Mouse (Mus musculus): ENCODE measurements around the gene Hist1h2ab.

Hist1h2ab gene

GRCm38 (mm10) chr13:23778339-23778738 is 27.4 kb downstream of the Hist1h2ab start:
- H3K27me3 ChIP-seq (ENCODE audit: insufficient read depth, low read length) = no peaks in the 10 kb centered on the region
- H3K4me3 ChIP-seq (replicated peaks; ENCODE audit: low read length) = no peak overlapping the region
- no peak for TF ChIP-seq CTCF (conservative IDR thresholded peaks at IDR 0.05; ENCODE audit: low read length)
- no peak for TF ChIP-seq POU5F1 (IDR thresholded peaks at IDR 0.05; ENCODE audit: borderline replicate concordance, low read length)
- no peak for TF ChIP-seq NANOG (IDR thresholded peaks at IDR 0.05; ENCODE audit: borderline replicate concordance, low read length)
- H3K36me3 ChIP-seq (ENCODE audit: insufficient read depth, low read length) = no peaks in the 10 kb centered on the region
- peaks cover 25% of the 10 kb centered on the region for H3K4me1 ChIP-seq (replicated peaks; ENCODE audit: low read depth, low read length)
- H3K9me3 ChIP-seq (ENCODE audit: low read length) = 0 out of 2 replicates have a peak, but pooled peaks cover 3% of the 10 kb centered on the region

- H3K4me1 ChIP-seq (replicated peaks; ENCODE audit: low read depth, low read length) = peaks cover 21% of the 10 kb centered on the region
- no peaks in the 10 kb centered on the region for H3K27me3 ChIP-seq (ENCODE audit: insufficient read depth, low read length)
- H3K4me3 ChIP-seq (replicated peaks; ENCODE audit: low read length) = no peak overlapping the region
- H3K36me3 ChIP-seq (ENCODE audit: insufficient read depth, low read length) = no peaks in the 10 kb centered on the region
- H3K9me3 ChIP-seq (ENCODE audit: low read length) = 0 out of 2 replicates have a peak, but pooled peaks cover 3% of the 10 kb centered on the region
- TF ChIP-seq NANOG (IDR thresholded peaks at IDR 0.05; ENCODE audit: borderline replicate concordance, low read length) = no peak
- no peak for TF ChIP-seq CTCF (conservative IDR thresholded peaks at IDR 0.05; ENCODE audit: low read length)
- TF ChIP-seq POU5F1 (IDR thresholded peaks at IDR 0.05; ENCODE audit: borderline replicate concordance, low read length) = no peak
Observed at GRCm38 (mm10) chr13:23779025-23779424, 28.1 kb downstream of the Hist1h2ab start.

GRCm38 (mm10) chr13:23792520-23792919 is 41.6 kb downstream of the Hist1h2ab start:
- Histone ChIP-seq H3K4me3 (replicated peaks; ENCODE audit: low read length) (no peak overlapping the region), H3K9me3 (ENCODE audit: low read length) (no peaks in the 10 kb centered on the region), H3K4me1 (replicated peaks; ENCODE audit: low read depth, low read length) (no peaks in the 10 kb centered on the region), H3K27me3 (ENCODE audit: insufficient read depth, low read length) (peaks cover 9% of the 10 kb centered on the region; the same call in 1 of the 2 replicates), H3K36me3 (ENCODE audit: insufficient read depth, low read length) (no peaks in the 10 kb centered on the region)
- TF ChIP-seq CTCF (conservative IDR thresholded peaks at IDR 0.05; ENCODE audit: low read length) (peak; percentile 77), POU5F1 (IDR thresholded peaks at IDR 0.05; ENCODE audit: borderline replicate concordance, low read length) (no peak)

- no peaks in the 10 kb centered on the region for H3K9me3 ChIP-seq (ENCODE audit: low read length)
- no peaks in the 10 kb centered on the region for H3K4me1 ChIP-seq (replicated peaks; ENCODE audit: low read depth, low read length)
- TF ChIP-seq NANOG (IDR thresholded peaks at IDR 0.05; ENCODE audit: borderline replicate concordance, low read length) = no peak
- TF ChIP-seq CTCF (conservative IDR thresholded peaks at IDR 0.05; ENCODE audit: low read length) = no peak
- TF ChIP-seq POU5F1 (IDR thresholded peaks at IDR 0.05; ENCODE audit: borderline replicate concordance, low read length) = no peak
- H3K27me3 ChIP-seq (ENCODE audit: insufficient read depth, low read length) = peaks cover 4% of the 10 kb centered on the region; the same call in 1 of the 2 replicates
- no peak overlapping the region for H3K4me3 ChIP-seq (replicated peaks; ENCODE audit: low read length)
- no peaks in the 10 kb centered on the region for H3K36me3 ChIP-seq (ENCODE audit: insufficient read depth, low read length)
Observed at GRCm38 (mm10) chr13:23799405-23799804, 48.5 kb downstream of the Hist1h2ab start.

Measured in E14TG2a.4 (cell line).